Mouse (Mus musculus): Measurements from ENCODE around the gene Gm3045.

- TF ChIP-seq GATA1 (IDR thresholded peaks at IDR 0.05; ENCODE audit: low read length) (no peak), TAL1 (IDR thresholded peaks at IDR 0.05; ENCODE audit: low read length) (no peak)
Observed at GRCm38 (mm10) chr13:56432496-56432895, 6.1 kb downstream of the Gm3045 start.
